Mouse (Mus musculus) ES-E14 (cell line): Measurements from ENCODE around the gene Sstr3.

Source experiments
- CHD2 ChIP-seq: IDR thresholded peaks from 2 replicates; pipeline ENCODE4 v1.6.1; 2014; ENCODE audit warnings: mild to moderate bottlenecking, low read depth, low read length, inconsistent platforms
- ZC3H11A ChIP-seq: IDR thresholded peaks from 2 replicates; pipeline ENCODE4 v1.6.1; 2012; ENCODE audit warnings: low read depth, mild to moderate bottlenecking, inconsistent platforms, low read length, borderline replicate concordance
- ZNF384 ChIP-seq: IDR thresholded peaks from 2 replicates; pipeline ENCODE4 v1.6.1; 2012; ENCODE audit warnings: low read depth, low read length, inconsistent platforms

DNA sequence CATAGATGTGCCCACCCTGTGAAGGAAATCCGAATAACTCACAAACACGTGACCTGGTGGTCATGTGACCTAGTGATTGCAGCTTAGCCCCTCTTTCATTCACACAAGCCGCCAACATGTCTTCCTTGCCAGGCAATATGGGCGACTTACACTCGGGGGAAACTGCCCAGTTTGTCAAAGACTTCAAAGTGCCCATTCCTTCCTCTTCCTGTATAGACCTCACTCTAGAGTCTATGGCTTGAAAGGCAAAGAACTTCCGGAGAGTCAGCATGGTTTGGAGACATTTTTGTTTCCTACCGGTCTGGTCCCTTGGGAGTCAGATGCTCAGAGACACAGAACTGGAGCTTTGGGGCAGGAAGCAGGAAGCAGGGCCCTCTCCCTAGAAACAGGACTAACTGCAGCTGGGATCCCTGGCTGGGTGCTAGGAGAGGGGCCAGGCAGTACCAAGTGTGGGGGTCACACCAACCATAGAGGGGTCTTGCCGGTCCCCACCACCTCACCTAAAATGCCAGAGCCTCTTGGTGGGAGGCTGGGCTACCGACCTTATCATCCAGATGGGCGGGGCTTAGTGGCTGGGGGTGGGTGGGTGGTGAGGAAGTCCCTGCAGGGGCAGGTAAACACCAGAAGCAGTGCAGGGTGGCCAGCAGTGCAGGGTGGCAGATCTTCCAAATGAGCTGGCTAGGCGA lies 15.6 kb downstream of the Sstr3 start:
- no peak for TF ChIP-seq ZC3H11A
- TF ChIP-seq ZNF384: no peak
- no peak for TF ChIP-seq CHD2
